Mouse (Mus musculus) cerebellum, adult (tissue): ENCODE results near the gene Gjd2.
A peak's percentile ranks its signal among the peaks of the same experiment; 100 is the strongest.

Experiments
- ATAC-seq: cut with Nextera tagmentation; 2 replicates; pipeline ENCODE4 v1.9.2; 2017; ENCODE audit warnings: mild to moderate bottlenecking, moderate library complexity, mixed read lengths; ENCODE audit not compliant: insufficient number of reproducible peaks, low FRiP score, low TSS enrichment

Gjd2 gene

DNA sequence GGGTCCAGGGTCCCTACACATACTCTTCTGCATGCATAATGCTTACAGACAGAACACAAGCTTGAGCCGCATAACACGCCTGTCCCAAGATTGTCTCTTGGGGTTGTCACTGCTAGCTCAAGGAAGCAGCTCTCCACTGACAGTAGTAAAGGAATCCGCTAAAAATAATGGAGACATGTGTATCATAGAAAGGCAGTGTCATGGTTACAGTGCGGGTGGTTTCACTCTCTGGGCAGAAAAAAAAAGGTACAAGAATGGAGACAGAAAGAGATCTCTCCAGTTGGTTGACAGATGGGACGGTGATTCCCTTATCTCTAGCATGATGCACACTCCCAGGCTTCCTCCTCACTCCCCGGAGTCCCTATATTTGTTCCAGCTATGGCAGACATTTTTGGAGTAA lies 1.4 kb upstream of the Gjd2 start:
- ATAC-seq: no peak

DNA sequence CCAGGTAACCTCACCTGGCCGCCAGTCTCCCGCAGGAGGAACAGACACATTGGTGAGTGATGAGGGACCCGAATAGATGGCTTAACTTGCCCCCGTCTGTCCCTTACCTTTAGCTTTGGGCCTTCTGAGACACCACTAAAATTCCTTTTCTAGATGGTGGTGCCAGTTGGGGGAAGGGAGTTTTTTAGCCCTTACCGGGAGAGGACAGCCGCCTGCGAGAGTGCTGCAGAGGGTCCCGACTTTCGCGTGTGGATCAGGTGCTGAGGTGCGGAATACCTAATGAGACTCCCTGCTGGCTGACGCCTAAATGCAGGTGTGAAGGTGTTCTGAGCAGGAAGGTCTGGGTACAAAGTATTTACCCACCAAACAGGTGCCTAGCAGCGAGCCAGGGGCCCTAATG lies 427 bp upstream of the Gjd2 start:
- 0 out of 2 replicates have a peak, but pooled peaks have one; percentile 15 for ATAC-seq

DNA sequence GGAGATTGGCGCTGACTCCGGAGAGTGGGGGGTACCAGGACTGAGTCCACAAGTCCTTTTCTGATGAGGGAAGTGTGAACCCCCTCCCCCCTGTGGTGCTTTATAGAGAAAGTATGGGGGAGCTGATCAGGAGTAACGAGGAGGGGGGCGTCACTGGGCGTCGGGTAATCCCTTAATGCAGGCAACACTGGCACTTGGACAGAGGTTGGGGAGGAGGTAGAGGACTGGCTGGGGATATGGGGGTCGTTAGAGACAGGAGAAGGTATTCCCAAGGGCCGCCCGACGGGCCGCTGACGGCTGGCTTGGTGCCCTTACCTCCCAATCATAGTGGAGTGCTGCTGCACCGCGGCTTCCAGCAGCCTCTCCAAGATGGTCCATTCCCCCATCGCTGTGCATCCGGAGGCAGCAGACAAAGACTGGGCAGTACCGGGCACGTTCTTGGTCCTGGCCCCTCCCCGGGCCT lies 639 bp downstream of the Gjd2 start:
- peak; percentile 41; the same call in 1 of the 2 replicates for ATAC-seq

DNA sequence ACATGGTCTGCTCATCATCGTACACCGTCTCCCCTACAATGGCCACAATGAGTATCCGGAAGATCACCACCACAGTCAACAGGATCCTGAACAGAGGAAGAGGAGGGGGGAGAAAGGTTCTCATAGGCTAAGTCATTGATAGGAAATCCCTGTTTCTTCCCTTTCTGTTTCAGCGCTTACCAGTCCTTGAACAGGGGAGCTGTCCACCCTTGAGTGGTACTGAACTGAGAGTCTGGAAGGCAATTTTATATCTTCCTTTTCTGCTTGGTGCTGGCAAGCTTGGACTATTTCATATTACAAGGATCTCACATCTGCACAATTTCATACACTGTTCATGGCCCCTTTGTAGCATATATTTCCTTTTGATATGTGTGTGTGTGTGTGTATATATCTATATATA lies 1.6 kb downstream of the Gjd2 start:
- ATAC-seq: no peak

DNA sequence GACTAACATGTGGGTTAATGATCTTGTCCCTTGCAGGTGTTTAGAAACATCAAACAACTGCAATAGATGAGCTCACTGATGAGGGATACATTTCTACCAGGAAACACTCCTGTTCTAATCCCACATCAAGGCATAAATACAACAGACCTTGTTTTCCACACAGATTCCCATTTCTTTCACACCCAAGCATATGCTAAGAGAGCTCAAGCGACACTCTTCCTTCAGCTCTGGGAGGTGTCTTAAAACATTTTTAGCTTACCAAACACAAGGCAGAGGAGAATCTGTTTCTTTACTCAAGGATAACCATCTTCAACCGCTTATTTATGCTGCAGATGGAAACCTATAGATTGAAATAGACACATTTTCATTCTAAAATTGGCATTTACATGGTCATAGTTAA lies 5.1 kb downstream of the Gjd2 start:
- ATAC-seq: no peak

DNA sequence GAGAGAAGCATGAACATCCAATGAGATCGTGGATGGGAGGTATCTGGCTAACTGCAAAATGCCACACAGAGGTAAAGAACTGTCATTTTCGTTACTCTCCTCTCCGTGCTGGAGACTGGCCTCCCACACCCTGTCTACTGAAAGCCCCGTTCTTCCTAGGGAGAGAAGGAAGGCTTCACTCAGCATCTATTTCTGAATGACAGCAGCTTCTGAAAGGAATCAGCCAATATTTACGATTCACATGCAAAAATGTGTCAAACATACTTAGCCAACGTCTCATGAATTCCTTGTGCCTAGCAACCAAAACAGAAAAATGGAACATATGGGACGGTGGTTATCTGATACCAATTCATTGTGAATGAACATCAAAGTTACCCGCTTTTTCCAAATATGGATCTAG lies 15.9 kb downstream of the Gjd2 start:
- no peak for ATAC-seq

DNA sequence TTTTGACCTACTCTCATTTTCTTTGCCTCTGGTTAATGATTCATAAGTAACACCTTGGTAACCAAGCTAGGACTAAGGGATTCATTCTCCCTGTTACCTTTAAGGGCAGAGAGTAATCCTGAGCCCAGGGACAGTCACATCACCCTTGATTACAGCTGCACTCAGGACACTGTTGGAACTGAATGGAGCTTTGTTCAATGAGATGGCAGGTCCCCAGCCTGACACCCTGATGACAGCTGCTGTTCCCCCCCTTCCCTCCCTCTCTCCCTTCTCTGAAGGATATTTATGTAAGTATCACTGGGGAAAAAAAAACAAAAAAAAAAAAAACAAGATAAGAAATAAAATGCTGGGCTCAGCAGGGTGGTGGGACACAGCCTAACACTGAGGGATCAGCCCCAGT lies 16.5 kb downstream of the Gjd2 start:
- no peak for ATAC-seq

DNA sequence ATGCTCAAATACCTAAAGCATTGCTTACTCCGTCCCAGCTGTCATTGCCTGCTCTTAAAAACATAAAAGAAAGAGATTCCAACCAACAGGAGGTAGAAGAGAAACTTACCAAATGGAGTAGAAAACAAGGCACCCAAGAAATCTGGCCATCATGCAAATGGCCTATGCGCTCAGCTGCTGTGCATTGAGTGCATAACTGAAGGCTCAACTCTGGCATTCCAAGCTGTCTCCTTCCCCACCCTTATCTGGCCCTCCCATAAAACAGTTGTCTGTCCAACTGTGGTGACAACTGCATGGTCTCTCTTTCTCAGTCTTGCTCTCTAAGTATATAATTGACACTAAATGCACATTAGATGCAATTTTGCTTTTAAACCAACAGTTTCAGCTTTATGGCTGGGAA lies 28.5 kb downstream of the Gjd2 start:
- ATAC-seq: no peak

DNA sequence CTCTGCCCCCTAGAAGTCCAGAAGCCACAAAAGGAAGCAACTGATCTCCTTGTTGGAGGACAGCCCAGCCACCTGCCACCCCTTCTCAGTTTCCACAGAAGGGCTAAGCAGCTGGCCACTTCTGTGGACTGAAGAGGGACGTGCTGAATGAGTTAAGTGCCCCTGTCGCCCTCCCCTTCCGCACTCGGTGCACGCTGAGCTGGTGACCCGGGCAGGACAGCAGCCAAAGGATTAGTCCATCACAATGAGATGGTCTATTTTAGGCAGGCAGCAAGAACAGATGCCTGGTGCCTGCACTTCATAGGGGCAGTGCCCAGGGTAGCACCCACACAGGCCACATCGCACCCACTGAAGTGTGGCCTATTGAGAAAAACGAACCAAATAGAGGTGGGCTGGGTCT lies 32.8 kb downstream of the Gjd2 start:
- ATAC-seq: no peak

DNA sequence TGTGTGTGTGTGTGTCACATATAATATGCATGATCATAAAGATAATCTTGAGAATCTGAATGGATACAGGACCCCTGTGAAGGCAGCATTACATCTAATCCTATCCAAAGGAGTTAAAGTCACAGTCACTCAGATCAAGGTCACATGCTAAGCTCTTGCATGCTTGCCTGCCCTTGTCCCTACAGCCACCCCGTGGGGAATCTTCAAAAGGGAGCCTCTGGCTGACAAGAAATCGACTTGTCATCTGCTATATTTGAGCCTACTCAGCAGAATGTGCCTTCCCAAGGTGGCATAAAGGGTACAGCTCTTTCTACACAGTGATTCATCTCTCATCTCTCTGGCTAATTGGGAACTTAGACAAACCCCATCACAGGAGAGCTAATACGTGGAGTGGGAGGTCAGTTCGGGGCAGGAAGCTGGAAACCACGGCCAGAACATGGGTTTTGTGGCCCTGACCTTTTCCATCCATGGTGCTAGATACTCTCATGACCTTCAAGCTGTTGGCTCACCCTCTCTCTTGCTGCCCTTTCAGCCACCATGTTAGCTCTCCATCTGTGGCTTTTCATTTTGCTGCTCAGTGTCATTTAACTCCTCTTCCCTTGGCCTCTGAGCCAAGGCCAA lies 35.2 kb downstream of the Gjd2 start:
- ATAC-seq: no peak

DNA sequence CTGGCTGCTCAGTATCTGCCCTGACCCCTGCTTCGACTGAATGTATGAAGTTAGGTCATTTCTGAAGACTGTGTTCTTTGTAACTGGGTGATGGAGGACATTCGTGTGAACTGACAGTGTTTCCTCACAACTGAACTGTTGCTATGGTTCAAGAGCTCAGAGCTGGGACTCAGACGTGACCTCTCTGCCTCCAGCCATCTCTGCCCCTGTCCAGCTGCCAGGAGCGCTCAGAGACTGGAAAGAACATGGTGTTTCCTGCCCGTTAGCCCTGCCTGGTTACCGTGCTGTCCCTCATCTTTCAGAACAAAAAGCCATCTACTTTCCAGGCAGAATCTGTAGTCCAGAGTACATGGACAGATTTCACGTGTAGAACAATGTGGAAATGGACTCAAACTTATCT lies 39.5 kb downstream of the Gjd2 start:
- ATAC-seq: no peak

DNA sequence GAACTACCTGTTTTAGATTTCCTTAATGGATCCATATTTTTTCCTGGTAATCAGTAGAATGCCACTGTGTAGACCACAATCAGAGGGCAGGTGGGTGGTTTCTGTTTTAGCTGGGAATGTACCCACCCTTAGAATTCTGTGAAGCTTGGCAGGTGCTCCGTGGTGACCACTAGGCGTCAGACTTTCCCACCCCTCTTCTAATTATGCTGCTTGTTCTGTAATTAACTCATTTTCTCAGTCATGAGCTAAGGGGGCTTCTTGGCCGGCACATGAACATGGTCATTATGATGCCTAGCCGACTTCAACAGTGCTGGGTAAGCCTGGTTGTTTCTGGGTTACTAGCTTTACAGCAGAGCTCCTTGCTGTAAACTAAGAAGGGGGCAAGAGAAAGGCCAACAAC lies 47.0 kb downstream of the Gjd2 start:
- ATAC-seq: no peak
